Mouse (Mus musculus): ENCODE data around the gene Polr2m.

Polr2m gene

GRCm38 (mm10) chr9:71467434-71467833, 18.3 kb downstream of the Polr2m start:
- no peak for DNase-seq (ENCODE audit: low spot score)

GRCm38 (mm10) chr9:71466111-71466510, 19.6 kb downstream of the Polr2m start:
- no peak for DNase-seq (ENCODE audit: low spot score)

- DNase-seq (ENCODE audit: low spot score), result no peak
These were observed 22.6 kb downstream of the Polr2m start for GRCm38 (mm10) chr9:71463072-71463667.

GRCm38 (mm10) chr9:71456738-71457137, 29.0 kb downstream of the Polr2m start:
- no peak for DNase-seq (ENCODE audit: low spot score)

GRCm38 (mm10) chr9:71453917-71454316, 31.8 kb downstream of the Polr2m start:
- DNase-seq (ENCODE audit: low spot score), result no peak

- DNase-seq (ENCODE audit: low spot score), result no peak
These were observed 32.4 kb downstream of the Polr2m start for GRCm38 (mm10) chr9:71453352-71453751.

GRCm38 (mm10) chr9:71450626-71451025, 35.1 kb downstream of the Polr2m start:
- no peak for DNase-seq (ENCODE audit: low spot score)

GRCm38 (mm10) chr9:71447573-71447972, 38.2 kb downstream of the Polr2m start:
- peak; percentile 64 for DNase-seq (ENCODE audit: low spot score)

- no peak for DNase-seq (ENCODE audit: low spot score)
These were observed 40.4 kb downstream of the Polr2m start for GRCm38 (mm10) chr9:71445308-71445707.

- DNase-seq (ENCODE audit: low spot score), result no peak
These were observed 47.6 kb downstream of the Polr2m start for GRCm38 (mm10) chr9:71438146-71438545.

Measured in ovary, postnatal 36 days (tissue).